Comparison of ENCODE assay signal across 24 mouse cellular contexts in the genomic region with DNA sequence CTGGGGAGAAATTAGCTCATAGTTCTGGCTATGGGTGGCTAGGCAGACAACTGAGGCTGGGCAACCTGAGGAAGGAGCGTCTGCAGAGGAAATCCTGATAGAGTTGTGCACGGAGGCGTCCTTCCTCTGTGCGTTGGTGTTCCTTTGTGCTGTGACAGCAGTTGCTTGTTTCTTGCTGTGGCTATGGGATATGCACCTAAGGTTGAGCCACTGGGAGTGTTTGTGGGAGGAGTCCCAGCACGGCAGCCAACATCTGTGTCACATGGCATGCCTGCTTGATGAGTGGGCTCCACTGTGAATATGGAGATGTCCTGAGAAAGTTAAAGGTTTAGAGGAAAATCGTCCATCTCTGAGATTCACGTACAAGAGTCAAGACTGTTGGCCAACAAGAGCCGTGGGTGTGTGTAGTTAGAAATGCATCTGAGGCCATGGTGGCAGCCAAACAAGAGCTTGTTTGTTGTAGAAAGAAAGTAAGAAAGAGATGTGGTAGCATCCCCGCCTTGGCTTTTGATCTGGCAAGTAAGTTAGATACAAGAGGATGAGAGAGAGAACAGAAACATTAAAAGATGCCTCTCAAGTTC. TPM values are rescaled to one million over a fixed set of nuclear protein-coding genes. Genes with fewer than 3 reads are reported as not detected.
DNase-seq lines count a peak whose midpoint lies in the region; ATAC-seq lines count a peak whose summit lies in the region.
"Had no signal": no experiment of that assay in that cellular context is flagged by ENCODE, and none has a peak within 500 bp of the region (broad histone marks: within the 10 kb centered on the region; RNA-seq: fewer than 3 reads in every experiment).

No protein-coding gene starts in this region.

- DNase-seq in CD4-positive, CD25-positive, alpha-beta regulatory T cell, adult 2 months (ENCODE audit: low read depth, low spot score): peak; percentile 54
- peak; percentile 51 for DNase-seq in thymus, postnatal 14 days
- no peak for DNase-seq in thymus, postnatal 10 days (ENCODE audit: low spot score in 2 of 2)
- peak; percentile 37 for DNase-seq in T-cell, adult 2 months (ENCODE audit: low spot score)
- DNase-seq in splenic B cell, adult 2 months (ENCODE audit: low read depth, low spot score): peak; percentile 41
- DNase-seq: adrenal gland, adult 8-10 months; cerebellum, adult 11 months; cerebellum, adult 8-10 months; cerebellum, postnatal 25 days; heart, adult 18-20 months; heart, postnatal 14 days had no signal

- peaks cover 39% of the 10 kb centered on the region for H3K4me1 ChIP-seq in heart, embryonic 12.5 days (replicated peaks)

- H3K27ac ChIP-seq in heart, embryonic 12.5 days (ENCODE audit: poor library complexity, severe bottlenecking): no peak overlapping the region
- H3K27ac ChIP-seq: heart, embryonic 15.5 days; hindbrain, embryonic 15.5 days had no signal

- no peak overlapping the region for H3K9ac ChIP-seq in heart, embryonic 12.5 days
- H3K9ac ChIP-seq: embryonic facial prominence, embryonic 13.5 days; heart, embryonic 15.5 days; hindbrain, embryonic 15.5 days had no signal

- no peaks in the 10 kb centered on the region for H3K9me3 ChIP-seq in heart, embryonic 12.5 days (replicated peaks)
- H3K9me3 ChIP-seq: embryonic facial prominence, embryonic 13.5 days; heart, embryonic 10.5 days; heart, embryonic 15.5 days; hindbrain, embryonic 15.5 days had no signal

- no peak overlapping the region for H3K4me3 ChIP-seq in heart, embryonic 12.5 days
- H3K4me3 ChIP-seq: embryonic facial prominence, embryonic 13.5 days; heart, embryonic 10.5 days; heart, embryonic 15.5 days; hindbrain, embryonic 15.5 days had no signal

- no peak overlapping the region for H3K4me2 ChIP-seq in heart, embryonic 12.5 days
- H3K4me2 ChIP-seq: embryonic facial prominence, embryonic 13.5 days; heart, embryonic 15.5 days; hindbrain, embryonic 15.5 days had no signal

- no peak for ATAC-seq in CD4-positive, CD25-positive, alpha-beta regulatory T cell, adult 4 months
- ATAC-seq in megakaryocyte-erythroid progenitor cell, adult 5-6 weeks (replicated peaks; ENCODE audit: low FRiP score, low TSS enrichment, poor library complexity, severe bottlenecking): no peak
- ATAC-seq in heart, embryonic 12.5 days (ENCODE audit: insufficient number of reproducible peaks, low FRiP score): no peak
- ATAC-seq: forebrain, embryonic 14.5 days; inflammation-experienced regulatory T-cells, adult 6 months; intestine, postnatal 0 days; Patski had no signal

- 66% methylated on average over 9 of the region's 9 CpGs for WGBS in heart, embryonic 12.5 days

- no peaks in the 10 kb centered on the region for H3K27me3 ChIP-seq in splenic B cell, adult 2 months (ENCODE audit: control insufficient read depth, insufficient read depth, low read length, poor library complexity, severe bottlenecking)
- no peaks in the 10 kb centered on the region for H3K27me3 ChIP-seq in heart, embryonic 12.5 days (replicated peaks)
- H3K27me3 ChIP-seq: embryonic facial prominence, embryonic 13.5 days; heart, embryonic 15.5 days; hindbrain, embryonic 15.5 days; Patski had no signal

- no peaks in the 10 kb centered on the region for H3K36me3 ChIP-seq in splenic B cell, adult 2 months (ENCODE audit: control insufficient read depth, insufficient read depth, low read length, poor library complexity, severe bottlenecking)
- no peaks in the 10 kb centered on the region for H3K36me3 ChIP-seq in heart, embryonic 12.5 days
- H3K36me3 ChIP-seq: embryonic facial prominence, embryonic 13.5 days; heart, embryonic 10.5 days; heart, embryonic 15.5 days; hindbrain, embryonic 15.5 days had no signal

RNA-seq across cellular contexts. Expression of a gene that starts 3.8 kb away (rescaled TPM):
- polyA plus RNA-seq in CD4-positive, CD25-positive, alpha-beta regulatory T cell, adult 4 months (2017; shearing (Covaris generic)): 100 to 1,000 TPM in 1 of 2 experiments, 10 to 100 TPM in 1; 57.3 to 120 TPM
- total RNA-seq in megakaryocyte-erythroid progenitor cell, adult 5-6 weeks (2014; fragmentation: Nextera tagmentation): 0.66 and 3.2 TPM in 2 replicates
- 15.1 and 16.4 TPM in 2 replicates for total RNA-seq in megakaryocyte-erythroid progenitor cell, adult 5-6 weeks (2017)
- polyA plus RNA-seq in heart, embryonic 12.5 days (2016; fragmentation: Nextera tagmentation; extraction: Ambion mirVana): 14.4 and 17.4 TPM in 2 replicates

RNA-seq across cellular contexts. Expression of a gene that starts 26.3 kb away (rescaled TPM):
- polyA plus RNA-seq in CD4-positive, CD25-positive, alpha-beta regulatory T cell, adult 4 months (2017; shearing (Covaris generic)): under 1 TPM in 1 of 2 experiments, not detected in 1; 0.47 TPM
- 0.17 TPM in 1 of 2 replicates, not detected in the other for total RNA-seq in megakaryocyte-erythroid progenitor cell, adult 5-6 weeks (2014; fragmentation: Nextera tagmentation)
- total RNA-seq in megakaryocyte-erythroid progenitor cell, adult 5-6 weeks (2017): 0.27 TPM in 1 of 2 replicates, not detected in the other
- polyA plus RNA-seq in heart, embryonic 12.5 days (2016; fragmentation: Nextera tagmentation; extraction: Ambion mirVana): 6.6 and 7.3 TPM in 2 replicates

RNA-seq across cellular contexts. Expression of a gene that starts 33.8 kb away (rescaled TPM):
- polyA plus RNA-seq in CD4-positive, CD25-positive, alpha-beta regulatory T cell, adult 4 months (2017; shearing (Covaris generic)): 10 to 100 TPM; 67.8 to 79.0 TPM
- total RNA-seq in megakaryocyte-erythroid progenitor cell, adult 5-6 weeks (2014; fragmentation: Nextera tagmentation): 14.7 and 18.0 TPM in 2 replicates
- total RNA-seq in megakaryocyte-erythroid progenitor cell, adult 5-6 weeks (2017): 31.7 and 42.1 TPM in 2 replicates
- 46.6 and 49.7 TPM in 2 replicates for polyA plus RNA-seq in heart, embryonic 12.5 days (2016; fragmentation: Nextera tagmentation; extraction: Ambion mirVana)

RNA-seq across cellular contexts. Expression of a gene that starts 42.7 kb away (rescaled TPM):
- polyA plus RNA-seq in CD4-positive, CD25-positive, alpha-beta regulatory T cell, adult 4 months (2017; shearing (Covaris generic)): not detected
- not detected in 2 replicates for total RNA-seq in megakaryocyte-erythroid progenitor cell, adult 5-6 weeks (2014; fragmentation: Nextera tagmentation)
- not detected in 2 replicates for total RNA-seq in megakaryocyte-erythroid progenitor cell, adult 5-6 weeks (2017)
- 0.73 and 0.83 TPM in 2 replicates for polyA plus RNA-seq in heart, embryonic 12.5 days (2016; fragmentation: Nextera tagmentation; extraction: Ambion mirVana)
- total RNA-seq: gastrocnemius, adult 8-10 months; hematopoietic stem cell, adult 5-6 weeks had no signal
- polyA plus RNA-seq: hindbrain, embryonic 15.5 days; Patski had no signal

Comparison
In these comparisons a context has a peak if more than half of its experiments do, and no peak if none do; other contexts are left out.
1. DNase-seq: peak in CD4-positive, CD25-positive, alpha-beta regulatory T cell, adult 2 months (single experiment), thymus, postnatal 14 days (single experiment), T-cell, adult 2 months (single experiment) and splenic B cell, adult 2 months (single experiment); none in thymus, postnatal 10 days (0 of 2).